Mouse (Mus musculus): ENCODE results near the gene Ccdc85c. TPM values are rescaled to one million over a fixed set of nuclear protein-coding genes. Genes with fewer than 3 reads are reported as not detected.
A peak's percentile ranks its signal among the peaks of the same experiment; 100 is the strongest.

The Ccdc85c gene
- polyA plus RNA-seq, 1 experiment from 2014 or later: 25.4 TPM

DNA sequence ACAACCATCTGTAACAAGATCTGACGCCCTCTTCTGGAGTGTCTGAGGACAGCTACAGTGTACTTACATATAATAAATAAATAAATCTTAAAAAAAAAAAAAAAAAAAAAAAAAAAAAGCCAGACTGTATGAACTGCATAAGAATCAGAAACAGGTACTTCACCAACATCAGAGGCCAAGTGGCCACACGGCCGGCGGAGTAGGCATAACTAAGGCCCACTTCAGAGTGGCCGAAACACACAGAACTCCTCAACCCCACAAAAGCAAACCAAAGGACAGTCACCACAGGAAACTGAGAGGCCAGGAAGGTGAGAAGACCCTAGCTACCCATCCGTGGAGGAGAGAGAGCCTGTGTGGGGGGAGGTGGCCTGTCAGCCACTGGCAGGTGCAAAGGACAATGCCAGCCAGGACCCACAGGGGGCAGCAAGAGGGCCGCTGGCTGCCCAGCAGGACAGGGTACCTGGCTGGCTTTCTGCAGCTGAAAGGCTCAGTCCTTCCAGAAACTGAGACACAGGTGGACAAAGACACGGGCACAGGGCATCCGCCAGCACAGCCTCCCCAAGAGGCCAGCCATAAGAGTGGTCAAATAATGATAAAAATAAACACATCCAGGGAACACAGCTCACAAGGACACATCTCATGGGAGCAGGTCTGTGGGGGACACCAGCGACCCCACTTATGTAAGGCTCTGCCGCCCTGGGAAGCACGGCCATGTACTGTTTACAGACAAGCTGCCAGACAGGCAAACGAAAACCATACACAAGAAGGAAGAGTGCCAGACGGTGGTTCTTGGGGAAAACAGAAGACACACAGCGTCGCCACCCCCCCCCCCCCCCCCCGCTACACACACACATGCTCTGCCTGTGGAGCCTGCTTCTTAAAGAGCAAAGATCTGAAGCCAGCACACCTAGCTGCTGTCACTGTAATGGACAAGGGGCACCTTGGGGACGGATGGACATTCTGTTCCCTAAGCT, 44.1 kb downstream of the Ccdc85c start:
- DNase-seq (ENCODE audit: low read depth, low spot score) (no peak), ATAC-seq (no peak)
- CTCF ChIA-PET: interaction anchor here (1.3 to 1.5 kb wide), 3 partner anchors 14 to 48 kb away, joined by 3 to 5 read pairs (median 4); no protein-coding TSS in a partner anchor
- POLR2A ChIA-PET: no interaction called here
- in situ Hi-C loops (cut with MboI; ENCODE audit: low pct_unique_long_range_greater_than_20kb): no loop called here
- H3K27me3 ChIP-seq: no peaks in the 10 kb centered on the region
- TF ChIP-seq CTCF (IDR thresholded peaks at IDR 0.05): no peak

DNA sequence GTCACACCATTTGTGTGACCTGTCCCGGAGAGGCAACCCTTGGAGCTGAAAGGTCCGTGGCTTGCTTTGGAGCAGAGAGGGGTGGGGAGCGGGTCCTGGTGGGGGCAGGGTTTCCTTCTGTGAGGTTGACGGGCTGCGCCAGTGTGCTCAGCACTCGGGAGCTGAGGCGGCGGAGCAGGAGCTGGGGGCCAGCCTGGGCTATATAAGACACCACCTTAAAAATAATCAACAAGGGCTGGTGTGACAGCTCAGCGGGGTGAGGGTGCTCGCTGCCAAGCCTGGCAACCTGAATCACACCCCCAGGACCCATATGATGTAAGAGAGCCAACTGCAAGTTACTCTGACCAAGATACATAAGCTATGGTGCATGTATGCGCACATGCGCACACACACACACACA, 45.1 kb downstream of the Ccdc85c start:
- CTCF ChIA-PET: interaction anchor here (1.5 kb wide), 1 partner anchor 13 kb away, joined by 4 read pairs; no protein-coding TSS in a partner anchor

DNA sequence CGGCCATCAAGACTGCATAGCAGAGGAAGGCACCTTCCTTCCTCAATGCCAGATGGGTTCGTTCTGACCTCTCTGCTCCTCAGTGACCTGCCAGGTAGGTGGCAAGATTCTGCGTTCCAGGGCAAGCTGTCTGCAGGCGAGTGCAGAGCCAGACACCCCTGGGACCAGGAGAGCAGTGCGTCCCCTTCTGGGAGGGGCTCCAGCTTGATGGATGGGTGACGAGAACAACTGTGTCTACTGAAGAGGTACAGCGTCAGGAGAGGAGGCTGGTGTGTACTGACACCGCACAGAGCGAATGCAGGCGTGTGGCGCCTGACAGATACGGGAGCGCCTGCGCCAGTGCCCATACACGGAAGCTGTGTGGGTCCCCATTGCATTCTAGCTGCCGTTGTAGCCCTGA, 47.7 kb downstream of the Ccdc85c start:
- no peak for TF ChIP-seq CTCF (IDR thresholded peaks at IDR 0.05)
- CTCF ChIA-PET: no interaction called here
- POLR2A ChIA-PET: no interaction called here
- H3K27me3 ChIP-seq: no peaks in the 10 kb centered on the region
- in situ Hi-C loops (cut with MboI; ENCODE audit: low pct_unique_long_range_greater_than_20kb): loop anchor here (5.0 kb wide), 1 partner anchor 60 kb away; no protein-coding TSS in a partner anchor
- no peak for ATAC-seq
- DNase-seq (ENCODE audit: low read depth, low spot score): no peak

More for the DNA sequence above, 45.1 kb downstream of the Ccdc85c start:
- ATAC-seq: no peak
- POLR2A ChIA-PET: no interaction called here
- no peak for TF ChIP-seq CTCF (IDR thresholded peaks at IDR 0.05)
- DNase-seq (ENCODE audit: low read depth, low spot score): no peak
- in situ Hi-C loops (cut with MboI; ENCODE audit: low pct_unique_long_range_greater_than_20kb): no loop called here
- no peaks in the 10 kb centered on the region for H3K27me3 ChIP-seq

DNA sequence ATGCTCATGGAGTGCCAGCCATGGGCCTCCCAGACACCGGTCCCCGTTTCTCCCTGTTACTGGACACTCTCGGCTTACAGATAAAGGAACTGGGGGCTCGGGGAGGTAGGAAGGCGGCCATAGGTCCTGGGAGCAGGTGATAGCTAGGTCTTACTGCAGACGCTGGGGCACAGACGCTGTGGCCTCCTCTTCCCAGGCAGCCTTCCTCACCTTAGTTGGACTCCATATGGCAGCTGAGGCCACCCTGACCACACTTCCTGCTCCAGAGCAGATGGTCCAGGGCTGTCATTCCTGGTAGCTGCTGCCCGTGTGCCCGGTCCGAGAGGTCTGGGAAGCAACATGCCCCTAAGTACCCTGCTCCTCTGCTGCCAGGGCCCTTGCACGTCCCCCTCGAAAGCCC, 48.3 kb downstream of the Ccdc85c start:
- ATAC-seq (no peak), DNase-seq (ENCODE audit: low read depth, low spot score) (no peak)
- POLR2A ChIA-PET: no interaction called here
- no peak for TF ChIP-seq CTCF (IDR thresholded peaks at IDR 0.05)
- H3K27me3 ChIP-seq: no peaks in the 10 kb centered on the region
- CTCF ChIA-PET: no interaction called here
- in situ Hi-C loops (cut with MboI; ENCODE audit: low pct_unique_long_range_greater_than_20kb): loop anchor here (5.0 kb wide), 1 partner anchor 60 kb away; no protein-coding TSS in a partner anchor

DNA sequence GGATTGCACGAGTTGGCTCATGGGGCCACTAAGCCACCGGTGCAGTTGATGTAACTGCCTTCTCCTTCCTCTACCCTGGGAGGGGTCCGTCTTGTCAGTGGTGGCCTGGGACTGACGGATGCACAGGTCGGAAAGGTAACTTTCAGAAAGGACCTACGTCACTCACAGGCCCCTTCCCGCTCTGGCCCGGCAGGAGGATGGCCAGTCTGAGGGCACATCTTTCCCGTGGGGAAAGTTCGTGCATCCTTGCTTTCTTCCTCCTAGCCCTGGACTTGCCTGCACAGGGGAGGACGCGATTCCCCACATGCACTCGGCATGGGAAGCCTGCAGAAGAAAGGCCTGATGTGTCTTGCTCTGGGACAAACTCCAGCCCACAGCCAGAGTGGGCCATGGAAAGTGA, 49.0 kb downstream of the Ccdc85c start:
- CTCF ChIA-PET: interaction anchor here (1.4 to 2.4 kb wide), 2 partner anchors 43 to 66 kb away, joined by 3 to 11 read pairs; no protein-coding TSS in a partner anchor
- TF ChIP-seq CTCF (IDR thresholded peaks at IDR 0.05): no peak
- no peaks in the 10 kb centered on the region for H3K27me3 ChIP-seq
- DNase-seq (ENCODE audit: low read depth, low spot score): no peak
- no peak for ATAC-seq
- POLR2A ChIA-PET: no interaction called here
- in situ Hi-C loops (cut with MboI; ENCODE audit: low pct_unique_long_range_greater_than_20kb): loop anchor here (5.0 kb wide), 1 partner anchor 61 kb away; no protein-coding TSS in a partner anchor

DNA sequence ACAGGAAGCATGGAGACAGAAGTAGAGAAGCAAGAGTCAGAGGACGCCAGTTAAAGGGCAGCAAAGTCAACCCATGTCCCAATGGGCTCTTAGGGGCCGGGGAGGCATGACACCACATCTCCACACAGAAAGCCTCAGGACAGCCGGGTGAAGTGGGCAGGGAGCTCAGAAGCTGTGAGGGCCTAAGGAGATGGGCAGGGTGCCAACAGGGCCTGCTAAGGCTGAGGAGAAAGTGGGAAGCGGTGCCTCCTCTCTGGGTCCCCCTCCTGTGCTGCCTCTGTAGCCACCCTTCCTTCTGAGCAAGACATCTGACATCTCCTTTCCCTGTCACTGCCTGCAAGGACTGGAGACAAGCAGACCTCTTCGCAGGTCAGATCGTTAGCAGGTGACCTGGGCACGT, 49.4 kb downstream of the Ccdc85c start:
- ATAC-seq (no peak), DNase-seq (ENCODE audit: low read depth, low spot score) (no peak)
- TF ChIP-seq CTCF (IDR thresholded peaks at IDR 0.05): no peak
- in situ Hi-C loops (cut with MboI; ENCODE audit: low pct_unique_long_range_greater_than_20kb): loop anchor here (5.0 kb wide), 1 partner anchor 62 kb away; no protein-coding TSS in a partner anchor
- CTCF ChIA-PET: interaction anchor here (1.4 to 2.4 kb wide), 2 partner anchors 44 to 66 kb away, joined by 3 to 11 read pairs; no protein-coding TSS in a partner anchor
- POLR2A ChIA-PET: interaction anchor here (0.6 kb wide), 1 partner anchor 293 kb away, joined by 3 read pairs; no protein-coding TSS in a partner anchor
- no peaks in the 10 kb centered on the region for H3K27me3 ChIP-seq

DNA sequence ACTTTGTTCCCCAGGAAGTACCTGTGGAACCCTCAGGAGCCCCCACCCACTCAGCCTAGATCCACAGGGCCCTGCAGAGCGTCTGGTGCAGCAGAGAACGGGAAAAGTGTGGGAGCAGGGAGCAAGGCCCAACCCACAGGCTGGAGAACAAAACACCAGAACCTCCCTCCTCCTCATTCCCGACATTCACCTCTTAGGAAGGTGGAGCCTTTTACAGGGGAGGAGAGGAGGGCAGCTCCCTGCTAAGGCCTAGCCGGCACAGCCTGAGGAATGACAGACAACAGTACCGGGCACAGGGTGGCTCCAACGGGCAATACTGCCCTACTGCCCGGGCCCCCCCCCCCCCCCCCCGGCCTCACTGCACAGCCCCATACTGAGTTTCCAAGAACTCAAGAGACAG, 51.9 kb downstream of the Ccdc85c start:
- DNase-seq (ENCODE audit: low read depth, low spot score) (no peak), ATAC-seq (peak; percentile 94)
- POLR2A ChIA-PET: no interaction called here
- no peaks in the 10 kb centered on the region for H3K27me3 ChIP-seq
- CTCF ChIA-PET: no interaction called here
- in situ Hi-C loops (cut with MboI; ENCODE audit: low pct_unique_long_range_greater_than_20kb): no loop called here
- TF ChIP-seq CTCF (IDR thresholded peaks at IDR 0.05): no peak

DNA sequence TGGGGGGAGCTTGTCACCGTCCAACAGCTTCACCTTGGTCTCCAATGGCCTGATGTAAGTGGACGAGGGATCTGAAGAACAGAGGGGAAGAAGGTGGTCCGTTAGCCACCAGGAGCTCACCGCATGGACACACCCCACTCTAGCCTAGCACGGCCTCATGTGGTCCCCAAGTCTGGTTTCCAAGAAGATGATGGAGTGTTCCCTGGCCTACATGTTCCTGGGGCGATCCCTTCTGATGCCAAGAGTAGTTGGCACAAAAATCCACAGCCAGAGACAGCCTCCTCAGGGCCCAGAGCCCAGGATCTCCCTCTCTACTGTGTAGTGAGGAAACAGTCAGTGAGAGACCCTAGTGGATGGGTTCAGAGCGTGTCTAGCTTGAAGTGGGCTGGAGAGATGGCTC, 53.5 kb downstream of the Ccdc85c start:
- in situ Hi-C loops (cut with MboI; ENCODE audit: low pct_unique_long_range_greater_than_20kb): no loop called here
- no peak for TF ChIP-seq CTCF (IDR thresholded peaks at IDR 0.05)
- DNase-seq (ENCODE audit: low read depth, low spot score): no peak
- ChIA-PET CTCF (no interaction called here), POLR2A (no interaction called here)
- ATAC-seq: no peak
- no peaks in the 10 kb centered on the region for H3K27me3 ChIP-seq

DNA sequence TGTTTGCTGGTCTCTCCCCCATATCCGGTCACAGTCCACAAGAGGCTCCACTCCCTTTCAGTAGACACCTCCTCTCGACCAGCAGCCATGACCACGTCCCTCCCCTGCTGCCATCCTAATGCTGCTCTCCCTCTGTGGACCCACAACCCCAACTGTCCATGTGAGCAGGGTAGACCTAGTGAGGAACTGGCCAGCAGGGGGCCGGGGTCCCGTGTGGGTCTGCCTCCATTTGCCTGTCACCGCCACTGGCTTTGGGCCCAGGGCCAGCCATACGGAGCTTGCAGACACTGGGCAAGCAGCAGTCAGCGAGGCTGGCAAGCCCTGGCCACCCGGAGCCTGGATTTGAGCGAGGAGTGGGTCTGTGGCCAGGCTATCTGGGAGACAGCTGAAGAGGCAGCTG, 54.0 kb downstream of the Ccdc85c start:
- no peaks in the 10 kb centered on the region for H3K27me3 ChIP-seq
- CTCF ChIA-PET: no interaction called here
- in situ Hi-C loops (cut with MboI; ENCODE audit: low pct_unique_long_range_greater_than_20kb): no loop called here
- DNase-seq (ENCODE audit: low read depth, low spot score) (no peak), ATAC-seq (no peak)
- POLR2A ChIA-PET: no interaction called here
- no peak for TF ChIP-seq CTCF (IDR thresholded peaks at IDR 0.05)

DNA sequence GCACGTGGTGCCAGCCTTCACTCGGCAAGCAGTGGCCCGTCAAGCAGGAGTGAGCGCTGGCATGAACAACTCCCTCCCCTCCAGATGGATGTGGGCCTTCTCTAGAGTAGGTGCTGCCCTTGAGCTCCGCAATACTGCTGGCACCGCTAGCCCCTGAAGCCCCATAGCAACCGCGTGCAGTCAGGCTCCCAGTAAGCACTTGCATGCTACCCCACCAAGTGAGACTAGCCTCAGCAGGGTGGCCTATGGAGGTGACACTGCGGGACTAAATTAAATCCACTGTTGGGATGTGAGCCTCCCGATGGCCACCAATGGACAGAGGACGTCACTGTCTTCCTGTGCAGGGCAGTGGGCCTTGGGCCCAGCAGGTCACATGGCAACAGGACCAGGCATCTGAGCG, 54.6 kb downstream of the Ccdc85c start:
- POLR2A ChIA-PET: no interaction called here
- in situ Hi-C loops (cut with MboI; ENCODE audit: low pct_unique_long_range_greater_than_20kb): no loop called here
- CTCF ChIA-PET: no interaction called here
- ATAC-seq (no peak), DNase-seq (ENCODE audit: low read depth, low spot score) (no peak)
- TF ChIP-seq CTCF (IDR thresholded peaks at IDR 0.05): no peak
- H3K27me3 ChIP-seq: no peaks in the 10 kb centered on the region

All from Patski (cell line).